ENCODE assay signal across 2 mouse cellular contexts in genomic region chr1:21228740-21229722, GRCm38 (mm10). TPM values are rescaled to one million over a fixed set of nuclear protein-coding genes. Genes with fewer than 3 reads are reported as not detected.
"Had no signal": no experiment of that assay in that cellular context is flagged by ENCODE, and none has a peak within 500 bp of the region (broad histone marks: within the 10 kb centered on the region; RNA-seq: fewer than 3 reads in every experiment).

No protein-coding gene starts in this region.

RNA-seq across cellular contexts. Expression of gene Gsta3, which starts 11.4 kb away (rescaled TPM):
- total RNA-seq: midbrain, postnatal 0 days; neutrophil, adult 5-6 weeks had no signal
